Mouse (Mus musculus): ENCODE data around the gene Epn1. TPM values are rescaled to one million over a fixed set of nuclear protein-coding genes. Genes with fewer than 3 reads are reported as not detected.

Epn1 gene
- 42.4 TPM for polyA plus RNA-seq (2015; fragmentation: Illumina TruSeq; extraction: RNeasy Lipid Tissue Mini Kit (QIAGEN cat#74804); ENCODE audit: insufficient read depth, low replicate concordance)

DNA sequence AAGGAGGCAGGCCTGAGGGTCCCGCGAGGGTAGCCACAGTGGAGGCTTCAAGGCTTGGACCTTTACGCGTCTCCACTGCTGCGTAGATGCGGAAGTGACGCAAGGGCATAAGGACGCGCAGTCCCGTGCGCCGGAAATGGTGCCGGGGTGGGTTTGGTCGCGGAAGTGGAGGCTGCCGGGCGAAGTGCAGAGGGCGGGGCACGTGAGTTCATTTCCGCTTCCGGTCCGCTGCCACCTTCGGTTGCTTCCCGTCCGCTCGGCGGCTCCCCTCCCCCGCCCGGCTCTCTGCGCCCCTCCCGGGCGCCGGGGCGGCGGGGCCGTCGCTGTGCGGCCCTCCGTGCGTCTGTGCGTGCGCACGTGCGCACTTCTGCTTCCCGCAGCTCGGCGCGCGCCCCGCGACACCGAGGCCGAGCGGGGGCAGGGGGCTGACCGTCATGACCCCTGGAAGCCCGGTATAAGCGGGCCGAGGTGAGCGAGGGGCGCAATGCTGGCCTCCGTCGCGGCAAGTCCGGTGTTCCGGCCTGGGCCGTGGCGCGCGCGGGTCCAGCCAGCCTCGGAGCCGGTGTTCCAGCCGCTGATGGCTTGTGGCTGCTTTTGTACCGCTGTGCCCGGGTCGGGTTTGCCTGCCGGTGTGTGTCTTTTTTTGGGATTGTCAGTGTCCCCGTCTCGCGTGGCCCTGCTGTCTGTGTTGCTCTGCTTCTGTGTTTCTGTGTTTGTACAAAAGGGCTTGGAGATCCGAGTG, at the start of gene Epn1:
Gene Epn1, plus strand, starts transcription at position 226 of the 742 bp plus-strand sequence.

DNA sequence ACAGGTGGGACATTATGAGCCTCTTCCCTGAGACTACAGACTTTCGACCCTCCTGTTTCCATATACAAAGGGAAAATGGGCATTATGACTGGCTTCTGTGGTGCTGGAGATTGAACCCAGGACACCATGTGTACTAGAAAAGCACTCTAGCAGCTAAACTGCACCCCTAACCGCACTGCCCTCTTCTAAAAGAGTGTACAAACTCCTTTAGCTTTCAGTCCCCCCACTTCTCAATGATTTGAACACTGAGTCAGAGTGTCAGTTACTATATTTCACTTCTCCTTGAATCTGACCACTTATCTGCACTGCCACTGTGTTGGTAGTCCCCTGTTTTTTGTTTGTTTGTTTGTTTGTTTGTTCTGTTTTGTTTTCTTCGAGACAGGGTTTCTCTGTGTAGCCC, 46.2 kb upstream of the Epn1 start, which contains the start of gene 4632433K11Rik:
Gene 4632433K11Rik, plus strand, starts transcription at position 301 of the 400 bp plus-strand sequence.

DNA sequence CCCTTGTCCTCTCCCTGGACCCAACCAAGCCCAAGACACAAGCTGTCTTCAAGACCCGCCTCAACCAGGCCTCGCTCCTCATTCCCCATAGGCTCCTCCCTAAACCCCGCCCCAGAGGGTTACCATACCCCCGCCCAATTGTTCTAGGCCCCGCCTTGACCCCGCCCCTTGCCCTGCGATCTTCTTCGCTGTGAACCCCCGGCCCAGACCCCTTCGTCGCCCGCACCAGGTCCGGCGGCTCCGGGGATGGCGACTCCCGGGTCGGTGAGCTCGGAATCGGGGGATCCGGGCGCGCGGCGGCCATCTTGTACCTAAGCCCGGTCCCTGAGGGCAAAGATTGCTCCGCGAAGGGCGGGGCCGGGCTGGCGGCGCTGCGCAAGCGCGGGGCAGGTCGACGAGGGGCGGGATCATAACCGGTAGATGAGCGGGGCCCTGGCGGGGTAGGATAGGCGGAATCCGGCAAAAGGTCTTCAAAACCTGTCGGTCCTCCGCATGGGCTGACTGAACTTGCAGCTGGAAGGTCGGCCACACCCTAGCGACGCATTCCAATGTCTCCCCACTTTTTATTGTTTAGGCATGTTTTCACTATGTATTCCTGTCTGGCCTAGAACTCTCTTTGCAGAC, 41.8 kb upstream of the Epn1 start, which contains the start of gene Zfp784:
Gene Zfp784, minus strand, starts transcription at position 338 of the 624 bp plus-strand sequence.

DNA sequence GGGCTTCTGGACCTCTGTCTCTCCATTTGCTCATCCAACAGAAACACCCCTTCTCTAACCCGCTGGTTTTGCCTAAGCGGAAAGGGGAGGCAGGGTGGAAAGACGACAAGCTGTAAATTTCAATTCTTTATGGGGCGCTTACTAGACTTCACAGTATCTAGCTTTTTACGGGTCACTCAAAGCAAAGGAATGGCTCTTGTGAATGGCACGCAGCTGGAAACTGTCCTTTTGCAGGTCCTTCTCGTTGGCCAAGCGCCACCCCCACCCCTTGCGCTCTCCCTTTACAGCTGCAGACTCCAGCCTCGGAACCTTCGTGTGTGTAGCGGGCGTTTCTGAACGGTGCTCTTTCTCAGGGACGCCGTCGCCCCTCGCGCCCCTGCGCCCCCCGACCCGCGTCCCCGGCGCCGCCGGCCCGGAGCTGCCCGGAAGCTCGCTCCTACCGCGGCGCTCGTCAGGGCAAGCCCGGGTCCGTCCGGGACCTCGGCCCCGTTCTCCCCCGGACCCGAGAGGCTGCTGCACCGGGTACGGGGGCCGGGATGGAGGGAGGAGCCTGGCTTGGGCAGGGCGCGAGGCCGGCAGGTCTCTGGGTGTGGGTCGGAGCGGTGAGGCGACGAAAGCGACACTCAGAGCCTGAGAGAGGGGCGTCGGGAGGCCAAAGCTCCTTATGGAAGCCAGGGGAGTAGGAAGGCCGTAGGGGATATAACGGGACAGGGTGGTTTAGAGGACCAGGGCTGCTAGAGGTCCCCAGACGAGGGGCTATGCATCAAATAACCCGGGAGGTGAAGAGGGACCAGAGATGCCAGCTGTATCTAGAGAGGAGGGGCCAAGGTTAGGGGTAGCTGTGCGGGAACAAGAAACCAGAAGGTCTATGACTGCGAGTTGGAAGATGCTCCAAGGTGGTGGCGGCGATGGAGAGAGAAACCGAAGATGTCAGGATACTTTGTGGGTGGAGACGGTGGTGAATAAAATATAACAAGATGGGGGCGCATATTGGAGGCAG, 28.5 kb upstream of the Epn1 start, which contains the start of gene Zfp580:
Gene Zfp580, plus strand, starts transcription at position 346 of the 1,000 bp plus-strand sequence.

DNA sequence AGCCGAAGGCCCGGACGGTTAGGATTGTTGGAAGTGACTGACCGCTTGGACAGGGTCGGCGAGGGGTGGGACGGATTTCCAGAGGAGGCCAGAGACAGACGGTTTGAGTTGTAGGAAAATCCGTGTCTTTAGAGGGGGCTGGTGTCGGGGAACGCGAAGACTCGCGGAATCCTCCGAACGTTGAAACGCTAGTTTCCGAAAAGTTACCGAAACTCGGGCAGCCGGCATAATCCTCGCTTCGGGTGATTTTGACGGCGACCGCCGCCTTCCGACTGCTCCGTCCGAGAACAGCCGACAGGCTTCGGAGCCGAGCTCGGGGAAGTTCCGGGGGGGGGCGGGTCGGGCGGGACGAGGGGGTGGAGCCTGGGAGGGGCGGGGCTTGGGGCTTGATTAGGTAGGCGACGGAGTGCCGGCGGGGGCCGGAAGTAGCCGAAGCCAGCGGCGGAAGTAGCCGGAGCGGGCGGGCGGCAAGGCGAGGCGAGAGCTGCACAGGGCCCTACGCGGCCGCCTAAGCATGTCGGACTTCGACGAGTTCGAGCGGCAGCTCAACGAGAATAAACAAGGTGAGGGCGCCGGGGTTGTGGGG, 18.2 kb upstream of the Epn1 start, which contains the start of gene U2af2:
Gene U2af2, plus strand, starts transcription at position 370 of the 586 bp plus-strand sequence.

DNA sequence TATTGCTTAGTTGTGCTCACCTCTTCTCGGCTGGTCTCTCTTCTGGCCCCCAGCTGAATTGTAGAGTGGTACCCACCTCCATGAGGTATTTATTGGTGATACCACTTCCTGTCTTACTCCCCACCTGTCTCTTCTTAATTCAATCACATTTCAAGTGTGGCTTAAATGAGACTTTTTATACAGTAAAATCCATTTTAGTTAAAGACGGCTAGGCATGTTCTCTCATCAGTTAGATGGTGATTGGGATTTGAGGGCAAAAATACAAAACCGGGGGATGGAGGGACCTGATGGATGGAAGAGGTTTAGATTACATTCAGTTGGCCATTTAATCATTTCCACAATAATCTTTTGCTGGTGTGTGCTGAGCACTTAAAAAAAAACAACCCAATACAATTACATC, 36.8 kb downstream of the Epn1 start, which contains the start of gene Rfpl4:
Gene Rfpl4, minus strand, starts transcription at position 101 of the 400 bp plus-strand sequence.

DNA sequence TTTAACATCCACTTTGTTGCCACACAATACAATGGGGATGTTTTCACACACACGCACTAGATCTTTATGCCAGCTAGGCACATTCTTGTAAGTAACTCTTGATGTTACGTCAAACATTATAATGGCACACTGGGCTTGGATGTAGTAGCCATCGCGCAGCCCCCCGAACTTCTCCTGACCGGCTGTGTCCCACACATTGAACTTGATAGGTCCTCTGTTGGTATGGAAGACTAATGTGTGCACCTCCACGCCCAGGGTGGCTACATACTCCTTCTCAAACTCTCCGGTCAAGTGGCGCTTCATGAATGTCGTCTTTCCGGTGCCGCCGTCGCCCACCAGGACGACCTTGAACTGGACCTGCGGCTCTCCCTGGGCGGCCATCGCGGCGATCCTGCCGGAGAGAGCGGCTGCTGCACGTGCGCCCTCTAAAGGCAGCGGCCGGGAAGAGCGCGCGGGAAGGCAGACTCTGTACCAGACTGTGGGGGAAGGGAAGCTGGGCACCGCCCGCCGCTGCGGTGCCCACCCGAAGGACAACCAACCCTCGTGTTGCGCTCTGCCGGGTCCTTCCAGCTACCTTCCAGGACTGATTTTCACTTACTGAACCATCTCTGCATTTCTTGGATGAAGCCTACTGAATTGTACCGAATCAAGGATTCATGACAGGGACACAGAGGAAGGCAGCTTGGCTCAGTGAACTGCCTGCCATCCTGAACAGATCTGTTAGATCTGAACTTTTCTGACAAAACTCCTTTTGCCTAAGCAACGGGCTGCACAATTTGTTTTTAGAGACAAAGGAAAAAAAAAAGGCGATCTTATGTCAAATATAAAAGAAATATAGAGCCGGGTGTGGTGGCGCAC, 45.7 kb downstream of the Epn1 start, which contains the start of gene Rasl2-9:
Gene Rasl2-9, minus strand, starts transcription at position 402 of the 858 bp plus-strand sequence.

Other genes with a start within 250 kb of the Epn1 start
- gene Shisa7, start 235.5 kb upstream of the Epn1 start, polyA plus RNA-seq (2015; fragmentation: Illumina TruSeq; extraction: RNeasy Lipid Tissue Mini Kit (QIAGEN cat#74804); ENCODE audit: insufficient read depth, low replicate concordance): 0.07 TPM
- 9.3 TPM for gene Isoc2b, start 210.0 kb upstream of the Epn1 start, polyA plus RNA-seq (2015; fragmentation: Illumina TruSeq; extraction: RNeasy Lipid Tissue Mini Kit (QIAGEN cat#74804); ENCODE audit: insufficient read depth, low replicate concordance)
- 4.7 TPM for gene Isoc2a, start 203.1 kb upstream of the Epn1 start, polyA plus RNA-seq (2015; fragmentation: Illumina TruSeq; extraction: RNeasy Lipid Tissue Mini Kit (QIAGEN cat#74804); ENCODE audit: insufficient read depth, low replicate concordance)
- not detected for gene Gm36210, start 173.7 kb upstream of the Epn1 start, polyA plus RNA-seq (2015; fragmentation: Illumina TruSeq; extraction: RNeasy Lipid Tissue Mini Kit (QIAGEN cat#74804); ENCODE audit: insufficient read depth, low replicate concordance)
- 1.1 TPM for gene Zfp628, start 165.0 kb upstream of the Epn1 start, polyA plus RNA-seq (2015; fragmentation: Illumina TruSeq; extraction: RNeasy Lipid Tissue Mini Kit (QIAGEN cat#74804); ENCODE audit: insufficient read depth, low replicate concordance)
- gene Nat14, start 158.2 kb upstream of the Epn1 start, polyA plus RNA-seq (2015; fragmentation: Illumina TruSeq; extraction: RNeasy Lipid Tissue Mini Kit (QIAGEN cat#74804); ENCODE audit: insufficient read depth, low replicate concordance): 2.1 TPM
- gene Ssc5d, start 154.4 kb upstream of the Epn1 start, polyA plus RNA-seq (2015; fragmentation: Illumina TruSeq; extraction: RNeasy Lipid Tissue Mini Kit (QIAGEN cat#74804); ENCODE audit: insufficient read depth, low replicate concordance): 1.2 TPM
- 0.76 TPM for gene Sbk2, start 115.8 kb upstream of the Epn1 start, polyA plus RNA-seq (2015; fragmentation: Illumina TruSeq; extraction: RNeasy Lipid Tissue Mini Kit (QIAGEN cat#74804); ENCODE audit: insufficient read depth, low replicate concordance)
- gene Sbk3, start 109.1 kb upstream of the Epn1 start, polyA plus RNA-seq (2015; fragmentation: Illumina TruSeq; extraction: RNeasy Lipid Tissue Mini Kit (QIAGEN cat#74804); ENCODE audit: insufficient read depth, low replicate concordance): not detected
- 38.0 TPM for gene Zfp579, start 84.1 kb upstream of the Epn1 start, polyA plus RNA-seq (2015; fragmentation: Illumina TruSeq; extraction: RNeasy Lipid Tissue Mini Kit (QIAGEN cat#74804); ENCODE audit: insufficient read depth, low replicate concordance)
- 1.5 TPM for gene Zfp524, start 65.8 kb upstream of the Epn1 start, polyA plus RNA-seq (2015; fragmentation: Illumina TruSeq; extraction: RNeasy Lipid Tissue Mini Kit (QIAGEN cat#74804); ENCODE audit: insufficient read depth, low replicate concordance)
- gene Fiz1, start 65.5 kb upstream of the Epn1 start, polyA plus RNA-seq (2015; fragmentation: Illumina TruSeq; extraction: RNeasy Lipid Tissue Mini Kit (QIAGEN cat#74804); ENCODE audit: insufficient read depth, low replicate concordance): 22.3 TPM
- gene Gm44973, start 64.7 kb upstream of the Epn1 start, polyA plus RNA-seq (2015; fragmentation: Illumina TruSeq; extraction: RNeasy Lipid Tissue Mini Kit (QIAGEN cat#74804); ENCODE audit: insufficient read depth, low replicate concordance): 0.32 TPM
- 25.1 TPM for gene Zfp865, start 59.9 kb upstream of the Epn1 start, polyA plus RNA-seq (2015; fragmentation: Illumina TruSeq; extraction: RNeasy Lipid Tissue Mini Kit (QIAGEN cat#74804); ENCODE audit: insufficient read depth, low replicate concordance)
- gene Ccdc106, start 59.7 kb upstream of the Epn1 start, polyA plus RNA-seq (2015; fragmentation: Illumina TruSeq; extraction: RNeasy Lipid Tissue Mini Kit (QIAGEN cat#74804); ENCODE audit: insufficient read depth, low replicate concordance): not detected
- 3.0 TPM for gene 4632433K11Rik, start 46.1 kb upstream of the Epn1 start, polyA plus RNA-seq (2015; fragmentation: Illumina TruSeq; extraction: RNeasy Lipid Tissue Mini Kit (QIAGEN cat#74804); ENCODE audit: insufficient read depth, low replicate concordance)
- gene Zfp784, start 41.8 kb upstream of the Epn1 start, polyA plus RNA-seq (2015; fragmentation: Illumina TruSeq; extraction: RNeasy Lipid Tissue Mini Kit (QIAGEN cat#74804); ENCODE audit: insufficient read depth, low replicate concordance): 4.7 TPM
- 2.7 TPM for gene Zfp580, start 28.7 kb upstream of the Epn1 start, polyA plus RNA-seq (2015; fragmentation: Illumina TruSeq; extraction: RNeasy Lipid Tissue Mini Kit (QIAGEN cat#74804); ENCODE audit: insufficient read depth, low replicate concordance)
- gene U2af2, start 18.1 kb upstream of the Epn1 start, polyA plus RNA-seq (2015; fragmentation: Illumina TruSeq; extraction: RNeasy Lipid Tissue Mini Kit (QIAGEN cat#74804); ENCODE audit: insufficient read depth, low replicate concordance): 149 TPM
- gene Rfpl4, start 36.7 kb downstream of the Epn1 start, polyA plus RNA-seq (2015; fragmentation: Illumina TruSeq; extraction: RNeasy Lipid Tissue Mini Kit (QIAGEN cat#74804); ENCODE audit: insufficient read depth, low replicate concordance): not detected
- 1.2 TPM for gene Rasl2-9, start 45.7 kb downstream of the Epn1 start, polyA plus RNA-seq (2015; fragmentation: Illumina TruSeq; extraction: RNeasy Lipid Tissue Mini Kit (QIAGEN cat#74804); ENCODE audit: insufficient read depth, low replicate concordance)
- gene Vmn1r55, start 69.4 kb downstream of the Epn1 start, polyA plus RNA-seq (2015; fragmentation: Illumina TruSeq; extraction: RNeasy Lipid Tissue Mini Kit (QIAGEN cat#74804); ENCODE audit: insufficient read depth, low replicate concordance): not detected
- not detected for gene Vmn1r56, start 116.5 kb downstream of the Epn1 start, polyA plus RNA-seq (2015; fragmentation: Illumina TruSeq; extraction: RNeasy Lipid Tissue Mini Kit (QIAGEN cat#74804); ENCODE audit: insufficient read depth, low replicate concordance)
- gene Vmn1r57, start 138.3 kb downstream of the Epn1 start, polyA plus RNA-seq (2015; fragmentation: Illumina TruSeq; extraction: RNeasy Lipid Tissue Mini Kit (QIAGEN cat#74804); ENCODE audit: insufficient read depth, low replicate concordance): not detected